Mouse (Mus musculus) olfactory bulb, adult 2 months (tissue): Measurements from ENCODE around the gene Tecpr1. TPM values are rescaled to one million over a fixed set of nuclear protein-coding genes. Genes with fewer than 3 reads are reported as not detected.

Source experiments
- H3K27ac ChIP-seq: fragments of 200-500 bp; 2 replicates; pipeline ENCODE4 v1.5.1; 2012; ENCODE audit warnings: low read depth, low read length; ENCODE audit not compliant: insufficient read depth
- H3K4me1 ChIP-seq: fragments of 200-500 bp; 2 replicates; pipeline ENCODE4 v1.6.1; 2012; ENCODE audit warnings: low read length; ENCODE audit not compliant: control insufficient read depth, insufficient read depth
- H3K4me3 ChIP-seq: fragments of 200-500 bp; 2 replicates; pipeline ENCODE4 v1.5.1; 2012; ENCODE audit warnings: mild to moderate bottlenecking, low read depth, low read length, moderate library complexity; ENCODE audit not compliant: insufficient read depth
- CTCF ChIP-seq: fragments of 200-500 bp; IDR thresholded peaks from 2 replicates; pipeline ENCODE4 v1.5.1; 2012; ENCODE audit warnings: low read depth, mild to moderate bottlenecking, low read length, moderate library complexity; ENCODE audit not compliant: insufficient read depth
- POLR2A ChIP-seq: fragments of 200-500 bp; IDR thresholded peaks from 2 replicates; pipeline ENCODE4 v1.6.1; 2012; ENCODE audit warnings: mild to moderate bottlenecking, low read depth, low read length, moderate library complexity; ENCODE audit not compliant: insufficient read depth
- WGBS: fragments of 180-500 bp; shearing (Covaris S2); methylation state at CpG from one replicate; pipeline ENCODE4 v1.1.7; 2018; 5-methylcytosine and 5-hydroxymethylcytosine counted together
- polyA plus RNA-seq: library from polyadenylated mRNA; stranded (reverse); fragments of >200 nt; gene quantifications from 2 replicates; pipeline ENCODE4 v1.2.4, GENCODE M21; 2012; ENCODE audit warnings: low replicate concordance; ENCODE audit not compliant: missing spikeins, insufficient read depth, insufficient read length

Tecpr1 gene
- polyA plus RNA-seq, 1 experiment, result 771 TPM

DNA sequence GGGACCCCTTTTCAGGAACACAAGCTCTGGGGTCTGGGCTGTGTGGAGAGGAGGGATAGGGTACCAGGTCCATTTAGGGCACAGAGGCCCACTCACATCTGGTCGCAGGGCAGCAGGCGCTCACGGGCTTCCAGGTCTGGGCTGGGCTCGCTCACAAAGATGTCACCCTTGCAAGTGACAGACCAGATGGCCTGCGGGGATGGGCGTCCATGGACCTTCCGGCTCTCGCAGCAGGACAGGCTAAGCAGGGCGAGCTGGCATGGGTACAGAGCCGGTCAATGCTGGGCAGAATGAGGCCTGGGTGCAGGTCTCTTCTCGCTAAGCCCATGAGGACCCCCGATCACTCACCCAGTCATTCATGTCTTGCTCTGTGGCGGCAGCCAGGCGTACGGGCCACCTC lies 17.3 kb downstream of the Tecpr1 start:
- whole genome bisulfite sequencing, result 98% methylated on average over 15 of the region's 15 CpGs
- Histone ChIP-seq H3K27ac (no peak overlapping the region), H3K4me1 (peaks cover 2% of the 10 kb centered on the region; the same call in 1 of the 2 replicates), H3K4me3 (no peak overlapping the region)
- TF ChIP-seq CTCF (no peak), POLR2A (no peak)

DNA sequence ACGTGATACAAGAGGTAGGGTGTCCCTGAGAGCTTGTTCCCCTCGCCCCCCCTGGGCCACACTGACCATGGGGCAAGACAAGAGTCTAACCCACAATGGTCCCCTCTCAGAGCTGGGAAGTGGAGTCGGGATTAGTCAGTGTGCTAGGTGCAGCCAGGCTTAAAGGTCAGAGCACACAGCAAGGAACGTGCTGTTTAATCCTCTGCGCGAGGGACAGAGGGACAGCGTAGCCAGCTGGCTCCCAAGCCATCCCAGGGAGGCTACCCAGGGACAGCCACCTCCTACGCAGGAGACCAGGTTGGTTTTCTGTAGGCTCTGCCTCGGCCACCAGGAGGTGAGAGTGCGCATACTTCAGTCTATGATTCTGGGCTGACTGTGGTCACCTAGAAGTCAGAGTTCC lies 18.5 kb downstream of the Tecpr1 start:
- H3K27ac ChIP-seq, result no peak overlapping the region
- H3K4me3 ChIP-seq, result no peak overlapping the region
- TF ChIP-seq CTCF (no peak), POLR2A (no peak)
- 73% methylated on average over 10 of the region's 10 CpGs for WGBS
- H3K4me1 ChIP-seq, result peaks cover 7% of the 10 kb centered on the region

DNA sequence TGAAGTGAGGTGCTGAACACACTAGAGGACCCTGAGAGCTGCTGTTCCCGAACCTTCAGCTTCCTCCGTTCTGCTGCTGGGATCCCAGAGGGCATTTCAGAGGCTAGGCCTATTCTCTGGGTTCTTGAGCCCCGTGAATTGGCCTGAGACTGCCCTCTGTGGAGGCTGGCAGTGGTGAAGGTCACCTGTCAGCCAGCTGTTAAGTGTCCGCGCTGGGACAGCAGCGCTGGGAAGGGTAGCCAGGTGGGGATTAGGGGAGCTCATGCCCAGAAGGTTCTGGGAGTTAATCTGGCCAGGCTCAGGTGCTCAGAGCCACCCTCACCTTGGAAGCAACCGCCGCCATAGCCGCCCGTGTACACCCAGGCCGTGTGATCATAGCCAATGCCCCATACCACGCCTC lies 19.1 kb downstream of the Tecpr1 start:
- no peak overlapping the region for H3K27ac ChIP-seq
- H3K4me3 ChIP-seq, result no peak overlapping the region
- H3K4me1 ChIP-seq, result peaks cover 7% of the 10 kb centered on the region
- no peak for TF ChIP-seq CTCF
- TF ChIP-seq POLR2A, result no peak
- WGBS, result 96% methylated on average over 12 of the region's 12 CpGs

DNA sequence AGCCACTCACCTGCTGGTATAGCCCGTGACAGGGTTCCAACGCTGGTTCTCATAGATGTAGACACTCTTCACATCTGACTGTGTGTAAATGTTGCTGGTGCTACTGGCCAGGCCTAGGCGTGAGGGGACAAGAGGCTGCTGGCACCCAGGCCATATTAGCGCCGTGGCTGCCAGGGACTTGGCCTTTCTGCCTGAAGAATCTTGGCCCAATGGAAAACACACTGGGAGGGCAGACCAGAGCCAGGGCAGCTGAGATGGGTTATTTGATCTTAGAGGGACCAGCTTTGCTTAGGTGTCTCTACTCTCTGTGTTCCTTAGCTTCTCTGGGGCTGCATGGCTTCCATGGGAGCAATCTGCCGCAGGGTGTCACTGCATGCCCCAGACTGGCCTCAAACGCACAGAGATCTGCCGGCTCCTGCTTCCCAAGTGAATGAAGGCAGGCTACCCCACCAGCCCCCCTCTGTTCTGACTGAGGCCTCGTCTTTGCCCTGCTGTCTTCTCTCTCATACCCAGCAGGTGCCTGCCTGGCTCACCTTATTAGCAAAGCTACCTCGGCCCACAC lies 19.9 kb downstream of the Tecpr1 start:
- whole genome bisulfite sequencing, result 70% methylated on average over 10 of the region's 10 CpGs
- Histone ChIP-seq H3K4me1 (peaks cover 7% of the 10 kb centered on the region), H3K27ac (no peak overlapping the region), H3K4me3 (no peak overlapping the region)
- no peak for TF ChIP-seq CTCF
- no peak for TF ChIP-seq POLR2A

- TF ChIP-seq POLR2A (no peak), CTCF (no peak)
- Histone ChIP-seq H3K4me1 (peaks cover 6% of the 10 kb centered on the region), H3K27ac (no peak overlapping the region), H3K4me3 (no peak overlapping the region)
- WGBS, result 95% methylated on average over 6 of the region's 6 CpGs
These were observed 21.0 kb downstream of the Tecpr1 start for GRCm38 (mm10) chr5:144202430-144202829.

- Histone ChIP-seq H3K4me3 (no peak overlapping the region), H3K4me1 (peaks cover 12% of the 10 kb centered on the region; the same call in 1 of the 2 replicates), H3K27ac (no peak overlapping the region)
- no peak for TF ChIP-seq CTCF
- 43% methylated on average over 11 of the region's 11 CpGs for WGBS
These were observed 22.8 kb downstream of the Tecpr1 start for GRCm38 (mm10) chr5:144200616-144201015.

- Histone ChIP-seq H3K4me3 (no peak overlapping the region), H3K4me1 (peaks cover 13% of the 10 kb centered on the region; the same call in 1 of the 2 replicates), H3K27ac (no peak overlapping the region)
- 72% methylated on average over 8 of the region's 8 CpGs for WGBS
- no peak for TF ChIP-seq CTCF
- no peak for TF ChIP-seq POLR2A
These were observed 27.8 kb downstream of the Tecpr1 start for GRCm38 (mm10) chr5:144195567-144195966.

DNA sequence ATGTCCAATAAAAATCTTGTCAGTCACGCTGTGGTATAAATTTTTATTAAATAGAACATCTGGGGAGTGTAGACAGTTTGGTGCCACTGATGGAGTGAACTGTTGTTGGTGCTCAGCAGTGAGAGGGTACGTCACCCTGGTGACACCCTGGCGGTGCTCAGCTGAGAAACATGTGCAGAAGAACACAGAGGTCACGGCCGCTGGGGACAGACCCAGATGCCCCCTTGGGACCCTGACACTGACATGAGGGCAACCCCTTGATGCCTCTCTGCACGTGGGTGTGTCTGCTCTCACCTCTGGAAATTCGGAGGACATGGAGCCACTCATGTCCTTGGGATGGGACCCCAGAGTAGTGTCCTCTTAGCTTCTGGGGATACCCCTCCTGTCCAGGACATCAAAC lies 29.0 kb downstream of the Tecpr1 start:
- 85% methylated on average over 7 of the region's 7 CpGs for WGBS

GRCm38 (mm10) chr5:144192673-144193072 lies 30.7 kb downstream of the Tecpr1 start:
- Histone ChIP-seq H3K27ac (no peak overlapping the region), H3K4me1 (peaks cover 17% of the 10 kb centered on the region), H3K4me3 (no peak overlapping the region)
- 75% methylated on average over 6 of the region's 6 CpGs for WGBS
- TF ChIP-seq CTCF, result no peak
- TF ChIP-seq POLR2A, result no peak

More for the DNA sequence above, 29.0 kb downstream of the Tecpr1 start:
- H3K4me1 ChIP-seq, result peaks cover 17% of the 10 kb centered on the region
- no peak overlapping the region for H3K27ac ChIP-seq
- H3K4me3 ChIP-seq, result no peak overlapping the region
- TF ChIP-seq CTCF, result no peak
- TF ChIP-seq POLR2A, result no peak

DNA sequence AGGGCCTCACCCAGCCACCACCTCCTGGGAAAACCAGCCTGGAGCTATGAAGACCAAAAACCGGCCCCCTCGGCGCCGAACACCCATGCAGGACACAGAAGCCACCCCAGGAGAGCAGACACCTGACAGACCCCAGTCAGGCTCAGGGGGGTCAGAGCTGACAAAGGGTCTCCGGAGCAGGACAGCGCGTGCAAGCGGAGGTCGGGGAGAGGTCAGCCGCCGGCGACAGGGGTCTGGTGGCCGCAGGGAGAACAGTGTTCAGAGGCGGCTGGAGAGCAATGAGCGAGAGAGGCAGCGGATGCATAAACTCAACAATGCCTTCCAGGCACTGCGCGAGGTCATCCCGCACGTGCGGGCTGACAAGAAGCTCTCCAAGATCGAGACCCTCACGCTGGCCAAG lies 32.4 kb downstream of the Tecpr1 start:
- Histone ChIP-seq H3K27ac (no peak overlapping the region), H3K4me1 (peaks cover 13% of the 10 kb centered on the region), H3K4me3 (no peak overlapping the region)
- 70% methylated on average over 23 of the region's 23 CpGs for WGBS
- TF ChIP-seq POLR2A (no peak), CTCF (no peak)
